In the genomic region with DNA sequence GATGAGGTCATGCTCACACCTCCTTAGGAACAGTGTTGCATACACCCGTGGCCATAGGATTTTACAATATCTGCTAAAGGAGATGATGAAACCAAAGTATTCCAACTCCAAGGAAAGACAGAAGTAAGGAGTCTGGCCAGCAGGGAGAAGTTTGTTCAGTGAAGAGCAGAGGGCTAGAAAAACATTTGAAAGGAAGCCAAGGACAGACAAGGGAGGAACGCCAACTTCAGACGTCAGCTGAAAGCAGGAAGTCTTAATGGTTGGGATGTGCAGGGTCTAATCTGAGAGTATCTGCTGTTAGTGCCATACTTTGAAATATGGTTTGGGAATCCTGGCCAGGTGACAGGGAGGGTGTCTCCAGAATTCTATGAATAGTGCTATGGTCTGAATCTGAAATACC, we compare ENCODE assay signal across 11 mouse cellular contexts.
DNase-seq lines count a peak whose midpoint lies in the region; ATAC-seq lines count a peak whose summit lies in the region.
"Had no signal": no experiment of that assay in that cellular context is flagged by ENCODE, and none has a peak within 500 bp of the region (broad histone marks: within the 10 kb centered on the region; RNA-seq: fewer than 3 reads in every experiment).

No protein-coding gene starts in this region.

- no peaks in the 10 kb centered on the region for H3K27me3 ChIP-seq in hindbrain, embryonic 11.5 days (ENCODE audit: control insufficient read depth, insufficient read depth, low read length)
- H3K27me3 ChIP-seq: neural tube, embryonic 15.5 days had no signal

- H3K4me2 ChIP-seq in hindbrain, embryonic 11.5 days (replicated peaks; ENCODE audit: low read depth, low read length): no peak overlapping the region
- H3K4me2 ChIP-seq: neural tube, embryonic 15.5 days had no signal

- DNase-seq in right cerebral cortex, postnatal 10 days (ENCODE audit: low spot score in 2 of 2): peak; percentile 63 to 68
- no peak for DNase-seq in right cerebral cortex, postnatal 14 days
- DNase-seq in heart, adult 9 months (ENCODE audit: low spot score in 2 of 2): peak; percentile 70 to 86
- peak; percentile 65 to 81 for DNase-seq in kidney, postnatal 36 days
- peak; percentile 68 for DNase-seq in testis, postnatal 10 days (ENCODE audit: low spot score)
- no peak for DNase-seq in retina, embryonic 14.5 days (ENCODE audit: low spot score)
- DNase-seq in hindbrain, embryonic 11.5 days (ENCODE audit: low spot score): no peak
- DNase-seq: cerebellum, adult 2 months had no signal

- H3K9me3 ChIP-seq in hindbrain, embryonic 11.5 days (ENCODE audit: control insufficient read depth, low read length): no peaks in the 10 kb centered on the region
- H3K9me3 ChIP-seq: neural tube, embryonic 15.5 days had no signal

- WGBS in hindbrain, embryonic 11.5 days: 82% methylated on average over 3 of the region's 3 CpGs

- H3K4me1 ChIP-seq in hindbrain, embryonic 11.5 days (replicated peaks; ENCODE audit: control insufficient read depth, insufficient read depth, low read length): no peaks in the 10 kb centered on the region

- H3K9ac ChIP-seq in hindbrain, embryonic 11.5 days (ENCODE audit: low read depth, low read length): no peak overlapping the region
- H3K9ac ChIP-seq: neural tube, embryonic 15.5 days had no signal

- H3K36me3 ChIP-seq in hindbrain, embryonic 11.5 days (ENCODE audit: control insufficient read depth, insufficient read depth, low read length): no peaks in the 10 kb centered on the region
- H3K36me3 ChIP-seq: neural tube, embryonic 15.5 days had no signal

- no peak overlapping the region for H3K4me3 ChIP-seq in hindbrain, embryonic 11.5 days (ENCODE audit: low read depth, low read length)
- H3K4me3 ChIP-seq: neural tube, embryonic 15.5 days had no signal

- ATAC-seq in erythroid progenitor cell, adult 5-6 weeks (replicated peaks; ENCODE audit: low FRiP score, poor library complexity, severe bottlenecking): no peak
- no peak for ATAC-seq in hindbrain, embryonic 11.5 days (ENCODE audit: low FRiP score)
- ATAC-seq: inflammation-experienced regulatory T-cells, adult 6 months had no signal

- H3K27ac ChIP-seq in hindbrain, embryonic 11.5 days (ENCODE audit: low read depth, low read length): no peak overlapping the region
- H3K27ac ChIP-seq: neural tube, embryonic 15.5 days had no signal

Comparison
In these comparisons a context has a peak if more than half of its experiments do, and no peak if none do; other contexts are left out.
1. DNase-seq: peak in right cerebral cortex, postnatal 10 days (2 of 2), heart, adult 9 months (2 of 2), kidney, postnatal 36 days (2 of 2) and testis, postnatal 10 days (single experiment); none in right cerebral cortex, postnatal 14 days (single experiment), retina, embryonic 14.5 days (single experiment) and hindbrain, embryonic 11.5 days (single experiment).